Mouse (Mus musculus) midbrain, embryonic 14.5 days (tissue): Measurements from ENCODE around the gene Hist1h2af. TPM values are rescaled to one million over a fixed set of nuclear protein-coding genes. Genes with fewer than 3 reads are reported as not detected.

ENCODE experiments used
- ATAC-seq: fragments of 200-750 bp; cut with Nextera tagmentation; 2 replicates; pipeline ENCODE4 v1.8.0; 2017; ENCODE audit warnings: moderate number of reproducible peaks, moderate library complexity; ENCODE audit not compliant: low FRiP score, low TSS enrichment
- DNase-seq: peaks from one replicate; pipeline ENCODE4 v3.0.0-alpha.2; 2015
- H3K27ac ChIP-seq: fragments of 300-500 bp; sonication (generic); replicated peaks from 2 replicates; pipeline ENCODE4 v1.5.1; 2014; ENCODE audit warnings: mild to moderate bottlenecking, low read depth, low read length, moderate library complexity
- H3K27me3 ChIP-seq: fragments of 300-500 bp; sonication (generic); 2 replicates; pipeline ENCODE4 v1.6.1; 2014; ENCODE audit warnings: low read length, control low read depth, mixed read lengths; ENCODE audit not compliant: control insufficient read depth, insufficient read depth
- H3K36me3 ChIP-seq: fragments of 300-500 bp; sonication (generic); 2 replicates; pipeline ENCODE4 v1.6.1; 2014; ENCODE audit warnings: low read length, control low read depth; ENCODE audit not compliant: control insufficient read depth, insufficient read depth
- H3K4me1 ChIP-seq: fragments of 300-500 bp; sonication (generic); 2 replicates; pipeline ENCODE4 v1.6.1; 2014; ENCODE audit warnings: mild to moderate bottlenecking, antibody characterized with exemption, low read length, control low read depth; ENCODE audit not compliant: control insufficient read depth, insufficient read depth
- H3K4me2 ChIP-seq: fragments of 300-500 bp; sonication (generic); 2 replicates; pipeline ENCODE4 v1.6.1; 2014; ENCODE audit warnings: mild to moderate bottlenecking, low read length, moderate library complexity
- H3K4me3 ChIP-seq: fragments of 300-500 bp; sonication (generic); replicated peaks from 2 replicates; pipeline ENCODE4 v1.5.1; 2014; ENCODE audit warnings: low read depth, low read length
- H3K9ac ChIP-seq: fragments of 300-500 bp; sonication (generic); replicated peaks from 2 replicates; pipeline ENCODE4 v1.6.1; 2014; ENCODE audit warnings: mild to moderate bottlenecking, low read length, moderate library complexity
- H3K9me3 ChIP-seq: fragments of 300-500 bp; sonication (generic); 2 replicates; pipeline ENCODE4 v1.6.1; 2016; ENCODE audit warnings: low read length, control low read depth, mixed read lengths; ENCODE audit not compliant: control insufficient read depth
- WGBS: fragments of 180-500 bp; shearing (Covaris S2); extraction: QIAGEN DNeasy Blood & Tissue Kit; methylation state at CpG from one replicate; pipeline ENCODE4 v1.1.7; 2014; 5-methylcytosine and 5-hydroxymethylcytosine counted together
- polyA plus RNA-seq: library from polyadenylated mRNA; unstranded; fragments of >200 nt; fragmentation: Nextera tagmentation; extraction: Ambion mirVana; gene quantifications from 2 replicates; pipeline ENCODE4 v1.2.1, GENCODE M21; 2014

Gene Hist1h2af
- polyA plus RNA-seq, 1 experiment from 2014 or later = 3.4 TPM

GRCm38 (mm10) chr13:23506351-23506750, 27.4 kb upstream of the Hist1h2af start:
- H3K4me1 ChIP-seq = 0 out of 2 replicates have a peak, but pooled peaks cover 6% of the 10 kb centered on the region
- H3K4me3 ChIP-seq = peak overlapping the region; percentile 5; the same call in 1 of the 2 replicates
- WGBS = 5% methylated on average over 13 of the region's 13 CpGs

GRCm38 (mm10) chr13:23506819-23507515, 26.7 kb upstream of the Hist1h2af start:
- Histone ChIP-seq H3K27ac (no peak overlapping the region), H3K9ac (no peak overlapping the region), H3K36me3 (no peaks in the 10 kb centered on the region), H3K27me3 (no peaks in the 10 kb centered on the region; the same call in 1 of the 2 replicates), H3K9me3 (no peaks in the 10 kb centered on the region), H3K4me3 (no peak overlapping the region), H3K4me2 (no peak overlapping the region), H3K4me1 (0 out of 2 replicates have a peak, but pooled peaks cover 6% of the 10 kb centered on the region)
- ATAC-seq (no peak), DNase-seq (no peak)
- 16% methylated on average over 14 of the region's 14 CpGs for WGBS

More at GRCm38 (mm10) chr13:23506351-23506750, 27.4 kb upstream of the Hist1h2af start:
- ATAC-seq (no peak), DNase-seq (peak; percentile 69)
- Histone ChIP-seq H3K9me3 (no peaks in the 10 kb centered on the region), H3K27ac (no peak overlapping the region), H3K9ac (no peak overlapping the region), H3K4me2 (peak overlapping the region; percentile 35), H3K36me3 (no peaks in the 10 kb centered on the region), H3K27me3 (no peaks in the 10 kb centered on the region; the same call in 1 of the 2 replicates)

GRCm38 (mm10) chr13:23510127-23510526, 23.6 kb upstream of the Hist1h2af start:
- Histone ChIP-seq H3K4me1 (0 out of 2 replicates have a peak, but pooled peaks cover 6% of the 10 kb centered on the region), H3K9me3 (no peaks in the 10 kb centered on the region), H3K4me3 (no peak overlapping the region), H3K9ac (no peak overlapping the region), H3K27ac (no peak overlapping the region), H3K36me3 (no peaks in the 10 kb centered on the region), H3K27me3 (no peaks in the 10 kb centered on the region), H3K4me2 (no peak overlapping the region)
- no peak for ATAC-seq
- 61% methylated on average over 1 of the region's 1 CpGs for WGBS
- no peak for DNase-seq

GRCm38 (mm10) chr13:23513517-23513916, 20.2 kb upstream of the Hist1h2af start:
- no peak overlapping the region for H3K4me3 ChIP-seq
- no peaks in the 10 kb centered on the region for H3K4me1 ChIP-seq
- ATAC-seq (no peak), DNase-seq (no peak)
- H3K27ac ChIP-seq = no peak overlapping the region
- no peaks in the 10 kb centered on the region for H3K27me3 ChIP-seq
- 87% methylated on average over 1 of the region's 1 CpGs for WGBS
- H3K9me3 ChIP-seq = no peaks in the 10 kb centered on the region
- no peaks in the 10 kb centered on the region for H3K36me3 ChIP-seq
- H3K9ac ChIP-seq = no peak overlapping the region
- H3K4me2 ChIP-seq = no peak overlapping the region

GRCm38 (mm10) chr13:23515281-23515680, 18.4 kb upstream of the Hist1h2af start:
- Histone ChIP-seq H3K9ac (no peak overlapping the region), H3K9me3 (no peaks in the 10 kb centered on the region), H3K27me3 (no peaks in the 10 kb centered on the region), H3K4me1 (no peaks in the 10 kb centered on the region), H3K36me3 (no peaks in the 10 kb centered on the region), H3K27ac (no peak overlapping the region), H3K4me2 (no peak overlapping the region), H3K4me3 (no peak overlapping the region)
- WGBS = 74% methylated on average over 5 of the region's 5 CpGs
- DNase-seq (no peak), ATAC-seq (no peak)

- no peak overlapping the region for H3K27ac ChIP-seq
- peak overlapping the region; percentile 46 for H3K4me3 ChIP-seq
- no peaks in the 10 kb centered on the region for H3K27me3 ChIP-seq
- no peaks in the 10 kb centered on the region for H3K4me1 ChIP-seq
- H3K9me3 ChIP-seq = no peaks in the 10 kb centered on the region
- H3K9ac ChIP-seq = no peak overlapping the region; the same call in 1 of the 2 replicates
- ATAC-seq = no peak
- DNase-seq = no peak
- WGBS = 53% methylated on average over 15 of the region's 15 CpGs
- no peaks in the 10 kb centered on the region for H3K36me3 ChIP-seq
- peak overlapping the region; percentile 85 for H3K4me2 ChIP-seq
Measured at GRCm38 (mm10) chr13:23515826-23516620, 17.7 kb upstream of the Hist1h2af start.

DNA sequence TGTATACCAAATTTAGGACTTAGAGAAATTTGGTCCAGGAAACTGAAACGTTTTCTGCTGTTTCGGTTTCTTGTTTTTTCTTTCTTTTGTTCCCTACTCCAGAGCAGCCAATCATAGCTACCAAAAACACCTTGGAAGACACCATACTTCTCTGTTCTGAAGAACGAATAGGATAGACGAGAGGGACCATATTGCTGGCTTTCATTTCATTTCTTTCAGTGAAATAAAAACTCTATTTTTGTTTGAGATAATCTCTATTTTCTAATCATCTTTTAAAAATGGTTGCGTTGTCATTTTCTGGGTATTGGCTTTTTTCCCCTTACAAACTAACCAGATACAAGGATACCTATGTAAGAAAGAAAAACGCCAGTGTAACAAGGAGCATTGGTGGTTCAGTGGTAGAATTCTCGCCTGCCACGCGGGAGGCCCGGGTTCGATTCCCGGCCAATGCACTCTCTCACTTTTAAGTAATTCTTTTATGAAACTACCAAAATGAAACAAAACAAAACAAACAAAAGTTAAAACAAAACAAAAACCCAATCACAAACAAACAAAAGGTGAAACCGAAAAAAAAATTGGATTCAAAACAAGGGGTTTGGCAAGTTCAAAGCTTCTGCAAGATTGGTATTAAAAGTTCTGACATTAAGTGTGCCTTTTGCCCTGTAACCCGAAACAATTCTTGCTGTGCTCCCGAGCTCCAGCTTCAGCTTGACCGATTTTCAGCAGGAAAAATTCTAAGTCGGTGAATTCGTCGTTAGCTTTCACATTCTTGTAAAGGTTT, 16.7 kb upstream of the Hist1h2af start:
- peak overlapping the region; percentile 46 for H3K4me3 ChIP-seq
- no peaks in the 10 kb centered on the region for H3K27me3 ChIP-seq
- no peak overlapping the region for H3K27ac ChIP-seq
- no peaks in the 10 kb centered on the region for H3K36me3 ChIP-seq
- H3K9me3 ChIP-seq = no peaks in the 10 kb centered on the region
- WGBS = under 1% methylated on average over 19 of the region's 19 CpGs
- H3K4me1 ChIP-seq = no peaks in the 10 kb centered on the region
- H3K4me2 ChIP-seq = peak overlapping the region; percentile 85
- peak; percentile 93 for DNase-seq
- no peak overlapping the region for H3K9ac ChIP-seq
- peak; percentile 78 for ATAC-seq

DNA sequence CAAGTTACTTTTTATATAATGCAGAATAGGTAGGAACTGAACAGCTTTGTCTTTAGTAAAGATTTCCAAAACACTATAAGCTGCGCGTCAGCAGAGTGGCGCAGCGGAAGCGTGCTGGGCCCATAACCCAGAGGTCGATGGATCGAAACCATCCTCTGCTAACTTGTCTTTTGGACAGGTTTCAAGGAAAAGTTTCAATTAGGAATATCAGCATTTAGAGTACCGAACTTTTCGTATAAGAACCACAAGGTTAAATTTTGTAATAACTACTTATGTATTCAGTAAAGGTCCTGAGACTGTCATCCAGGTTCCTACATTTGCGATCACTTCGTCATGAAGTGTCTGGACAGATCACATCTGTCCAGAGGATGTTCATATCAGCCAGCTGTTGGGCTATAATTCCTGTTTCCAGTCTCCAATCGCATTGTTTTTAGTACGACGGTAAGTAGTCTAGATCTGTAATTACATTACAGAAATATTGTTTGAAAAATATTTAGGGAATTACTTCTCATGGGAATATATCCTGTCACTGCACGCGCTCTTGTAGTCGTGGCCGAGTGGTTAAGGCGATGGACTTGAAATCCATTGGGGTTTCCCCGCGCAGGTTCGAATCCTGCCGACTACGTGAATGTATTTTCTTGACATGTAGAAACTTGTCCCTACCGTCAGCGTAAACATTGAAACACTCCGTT, 16.0 kb upstream of the Hist1h2af start:
- H3K9me3 ChIP-seq = no peaks in the 10 kb centered on the region
- H3K4me2 ChIP-seq = peak overlapping the region; percentile 85
- no peaks in the 10 kb centered on the region for H3K36me3 ChIP-seq
- ATAC-seq (peak; percentile 91), DNase-seq (peak; percentile 90)
- under 1% methylated on average over 27 of the region's 27 CpGs for WGBS
- no peaks in the 10 kb centered on the region for H3K4me1 ChIP-seq
- H3K4me3 ChIP-seq = peak overlapping the region; percentile 46
- no peaks in the 10 kb centered on the region for H3K27me3 ChIP-seq
- H3K9ac ChIP-seq = no peak overlapping the region
- H3K27ac ChIP-seq = no peak overlapping the region
